Mouse (Mus musculus) liver, embryonic 12.5 days (tissue): ENCODE results near the gene Txlnb. TPM values are rescaled to one million over a fixed set of nuclear protein-coding genes. Genes with fewer than 3 reads are reported as not detected.
A peak's percentile ranks its signal among the peaks of the same experiment; 100 is the strongest.
"Not testable (repeated sequence)": the region's sequence is repeated elsewhere in the genome, so short reads cannot be mapped to it uniquely, and the experiment has no call there.

Experiments
- ATAC-seq: fragments of 200-750 bp; cut with Nextera tagmentation; 2 replicates; pipeline ENCODE4 v1.8.0; 2017; ENCODE audit warnings: moderate number of reproducible peaks, mild to moderate bottlenecking, moderate library complexity
- H3K27ac ChIP-seq: fragments of 300-500 bp; sonication (generic); 2 replicates; pipeline ENCODE4 v1.5.1; 2016; ENCODE audit warnings: mild to moderate bottlenecking
- H3K27me3 ChIP-seq: fragments of 300-500 bp; sonication (generic); replicated peaks from 2 replicates; pipeline ENCODE4 v1.6.1; 2016; ENCODE audit warnings: mild to moderate bottlenecking, moderate library complexity
- H3K36me3 ChIP-seq: fragments of 300-500 bp; sonication (generic); 2 replicates; pipeline ENCODE4 v1.6.1; 2016; ENCODE audit warnings: mild to moderate bottlenecking, moderate library complexity
- H3K4me1 ChIP-seq: fragments of 300-500 bp; sonication (generic); 2 replicates; pipeline ENCODE4 v1.6.1; 2016
- H3K4me2 ChIP-seq: fragments of 300-500 bp; sonication (generic); 2 replicates; pipeline ENCODE4 v1.6.1; 2016; ENCODE audit warnings: mild to moderate bottlenecking, moderate library complexity
- H3K4me3 ChIP-seq: fragments of 300-500 bp; sonication (generic); 2 replicates; pipeline ENCODE4 v1.5.1; 2016; ENCODE audit warnings: mild to moderate bottlenecking, moderate library complexity
- H3K9ac ChIP-seq: fragments of 300-500 bp; sonication (generic); 2 replicates; pipeline ENCODE4 v1.6.1; 2016; ENCODE audit warnings: mild to moderate bottlenecking, moderate library complexity
- H3K9me3 ChIP-seq: fragments of 300-500 bp; sonication (generic); replicated peaks from 2 replicates; pipeline ENCODE4 v1.6.1; 2016; ENCODE audit warnings: mild to moderate bottlenecking, moderate library complexity
- WGBS: fragments of 180-500 bp; shearing (Covaris S2); methylation state at CpG from one replicate; pipeline ENCODE4 v1.1.7; 2016; ENCODE audit not compliant: insufficient replicate concordance; 5-methylcytosine and 5-hydroxymethylcytosine counted together
- polyA plus RNA-seq: library from polyadenylated mRNA; unstranded; fragments of >200 nt; fragmentation: Nextera tagmentation; extraction: Ambion mirVana; gene quantifications from 2 replicates; pipeline ENCODE4 v1.2.1, GENCODE M21; 2016

Gene Txlnb
- polyA plus RNA-seq, 1 experiment from 2014 or later: 0.19 TPM

DNA sequence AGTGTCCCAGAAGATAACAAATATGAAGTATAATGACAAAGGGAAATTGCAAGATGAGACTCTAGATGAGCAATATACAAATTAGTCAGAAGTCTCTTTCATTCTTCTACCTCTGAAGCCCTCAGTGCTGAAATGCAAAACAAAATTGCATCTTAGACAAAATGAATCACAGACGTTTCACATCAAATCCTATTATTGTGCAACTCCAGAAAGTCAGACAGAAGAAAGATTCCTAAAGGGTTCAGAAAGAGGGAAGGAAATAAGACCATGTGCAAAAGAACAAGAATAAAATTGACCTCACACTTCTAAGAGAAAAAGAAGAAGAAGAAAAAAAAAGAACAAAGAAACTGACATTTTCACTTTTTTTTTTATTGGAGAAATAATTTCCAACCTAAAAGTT, 8.1 kb upstream of the Txlnb start:
- Histone ChIP-seq H3K4me2 (no peak overlapping the region), H3K9me3 (no peaks in the 10 kb centered on the region), H3K27me3 (no peaks in the 10 kb centered on the region), H3K9ac (no peak overlapping the region), H3K27ac (no peak overlapping the region), H3K4me1 (no peaks in the 10 kb centered on the region), H3K4me3 (no peak overlapping the region), H3K36me3 (no peaks in the 10 kb centered on the region)
- 24% methylated on average over 1 of the region's 1 CpGs for WGBS
- ATAC-seq: no peak

DNA sequence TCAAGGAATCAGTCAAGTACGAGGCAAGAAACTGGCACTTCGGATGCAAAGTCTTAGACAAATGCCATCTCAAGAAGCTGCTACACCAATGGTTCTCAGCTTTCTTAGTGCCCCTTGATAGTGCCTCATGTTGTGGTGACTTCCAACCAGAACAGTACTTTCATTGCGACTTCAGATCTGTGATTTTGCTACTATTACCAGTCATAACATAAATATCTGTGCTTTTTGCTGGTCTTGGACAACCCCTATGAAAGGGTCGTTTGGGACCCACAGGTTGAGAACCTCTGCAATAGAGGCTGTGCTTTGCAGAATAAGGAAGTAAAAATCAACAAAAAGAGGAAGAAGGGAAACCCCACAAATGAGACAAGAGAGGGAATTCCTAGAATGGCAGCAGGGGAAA, 7.7 kb upstream of the Txlnb start:
- no peak overlapping the region for H3K9ac ChIP-seq
- H3K36me3 ChIP-seq: no peaks in the 10 kb centered on the region
- ATAC-seq: no peak
- no peaks in the 10 kb centered on the region for H3K27me3 ChIP-seq
- H3K9me3 ChIP-seq: no peaks in the 10 kb centered on the region
- 59% methylated on average over 4 of the region's 4 CpGs for WGBS
- no peak overlapping the region for H3K4me3 ChIP-seq
- no peak overlapping the region for H3K27ac ChIP-seq
- no peaks in the 10 kb centered on the region for H3K4me1 ChIP-seq
- no peak overlapping the region for H3K4me2 ChIP-seq

DNA sequence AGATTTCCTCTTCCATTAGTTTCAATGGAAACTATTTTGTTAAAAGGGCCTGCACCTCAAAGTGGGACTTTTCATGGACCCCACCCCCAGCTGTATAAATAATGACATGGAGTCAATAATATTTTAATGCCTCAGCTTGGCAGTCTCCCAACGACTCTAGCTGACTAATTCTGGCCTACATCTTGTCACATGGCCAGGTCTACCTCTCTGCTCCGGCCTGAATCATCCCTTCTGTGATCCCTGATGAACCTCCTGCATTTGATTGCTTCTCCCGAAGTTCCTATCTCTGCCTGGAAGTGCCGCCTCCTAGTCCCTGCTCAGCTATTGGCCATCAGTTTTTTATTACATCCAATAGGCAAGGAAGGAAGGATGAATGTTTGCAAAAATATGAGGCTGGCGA, 2.1 kb upstream of the Txlnb start:
- Histone ChIP-seq H3K4me1 (peaks cover 12% of the 10 kb centered on the region; the same call in 1 of the 2 replicates), H3K9ac (no peak overlapping the region), H3K4me3 (no peak overlapping the region), H3K36me3 (no peaks in the 10 kb centered on the region), H3K4me2 (no peak overlapping the region), H3K27me3 (no peaks in the 10 kb centered on the region), H3K9me3 (no peaks in the 10 kb centered on the region), H3K27ac (no peak overlapping the region)
- 63% methylated on average over 5 of the region's 5 CpGs for WGBS
- ATAC-seq: no peak

GRCm38 (mm10) chr10:17794443-17794842, 1.6 kb upstream of the Txlnb start:
- no peaks in the 10 kb centered on the region for H3K36me3 ChIP-seq
- peaks cover 12% of the 10 kb centered on the region; the same call in 1 of the 2 replicates for H3K4me1 ChIP-seq
- H3K27ac ChIP-seq: no peak overlapping the region
- no peaks in the 10 kb centered on the region for H3K9me3 ChIP-seq
- H3K27me3 ChIP-seq: no peaks in the 10 kb centered on the region
- WGBS: 70% methylated on average over 5 of the region's 5 CpGs
- no peak for ATAC-seq
- H3K4me3 ChIP-seq: no peak overlapping the region
- no peak overlapping the region for H3K9ac ChIP-seq
- H3K4me2 ChIP-seq: no peak overlapping the region

DNA sequence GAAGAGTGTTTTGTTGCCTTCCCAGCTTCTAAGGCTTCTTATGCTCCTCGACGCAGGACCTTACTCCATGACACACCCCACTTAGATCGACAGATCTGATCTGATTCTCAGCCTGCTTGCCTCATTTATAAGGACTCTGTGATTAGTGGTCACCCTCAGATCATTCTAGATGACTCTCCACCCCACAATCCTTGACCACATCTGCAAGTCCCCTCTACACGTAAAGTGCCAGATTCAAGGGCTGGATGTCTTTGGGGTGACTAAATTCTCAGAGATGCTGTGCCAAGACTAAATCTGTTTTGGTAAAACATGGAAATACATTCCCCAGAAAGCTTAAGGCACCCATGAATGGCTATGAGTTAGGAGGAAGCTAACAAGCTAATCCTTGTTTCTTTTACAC, 799 bp upstream of the Txlnb start:
- 75% methylated on average over 4 of the region's 4 CpGs for WGBS
- Histone ChIP-seq H3K9ac (no peak overlapping the region), H3K27me3 (no peaks in the 10 kb centered on the region), H3K9me3 (no peaks in the 10 kb centered on the region), H3K4me3 (no peak overlapping the region), H3K4me2 (no peak overlapping the region), H3K4me1 (peaks cover 12% of the 10 kb centered on the region; the same call in 1 of the 2 replicates), H3K36me3 (no peaks in the 10 kb centered on the region), H3K27ac (no peak overlapping the region)
- ATAC-seq: no peak

DNA sequence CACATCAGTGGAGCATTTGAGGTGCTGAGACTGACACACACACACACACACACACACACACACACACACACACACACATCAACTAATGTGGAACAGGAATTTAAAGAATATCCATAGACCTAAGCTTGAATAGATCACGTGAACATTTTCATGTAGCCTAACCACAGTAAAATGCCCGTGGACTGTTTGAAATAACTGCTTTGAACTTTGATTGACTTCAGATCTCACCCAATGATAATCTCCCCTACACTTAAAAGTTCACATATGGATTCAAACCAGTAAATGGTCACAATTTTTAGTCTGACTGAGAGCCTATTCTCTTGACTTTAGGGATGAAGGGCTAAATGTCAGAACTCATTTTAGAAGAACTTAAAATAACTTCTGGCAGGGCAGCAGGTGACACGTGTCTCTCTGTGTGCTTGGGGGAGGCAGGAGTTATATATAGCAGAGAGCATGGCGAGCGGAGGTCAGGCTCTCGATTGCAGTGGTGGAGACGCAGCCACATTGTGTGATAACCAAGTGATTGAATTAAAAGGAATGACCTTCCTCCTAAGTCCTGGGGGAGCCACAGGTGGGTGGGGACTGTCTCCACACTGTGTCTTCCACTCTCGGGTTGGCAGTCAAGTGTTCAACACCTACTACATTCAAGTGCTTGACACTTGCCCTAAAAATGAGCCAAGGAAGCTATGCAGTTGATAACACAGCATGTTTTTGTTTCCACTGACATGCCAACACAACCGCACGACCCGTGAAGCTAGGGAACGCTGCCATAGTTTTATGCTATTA, 1.0 kb downstream of the Txlnb start:
- Histone ChIP-seq H3K27ac (no peak overlapping the region), H3K9ac (no peak overlapping the region), H3K9me3 (no peaks in the 10 kb centered on the region), H3K4me3 (no peak overlapping the region), H3K4me2 (no peak overlapping the region), H3K4me1 (peaks cover 12% of the 10 kb centered on the region; the same call in 1 of the 2 replicates), H3K36me3 (no peaks in the 10 kb centered on the region), H3K27me3 (no peaks in the 10 kb centered on the region)
- ATAC-seq: no peak
- WGBS: 53% methylated on average over 12 of the region's 12 CpGs

- no peak overlapping the region for H3K4me3 ChIP-seq
- H3K27ac ChIP-seq: no peak overlapping the region
- H3K4me2 ChIP-seq: no peak overlapping the region
- H3K9ac ChIP-seq: no peak overlapping the region
- H3K27me3 ChIP-seq: no peaks in the 10 kb centered on the region
- no peaks in the 10 kb centered on the region for H3K9me3 ChIP-seq
- peaks cover 12% of the 10 kb centered on the region; the same call in 1 of the 2 replicates for H3K4me1 ChIP-seq
- WGBS: 71% methylated on average over 3 of the region's 3 CpGs
- no peak for ATAC-seq
- no peaks in the 10 kb centered on the region for H3K36me3 ChIP-seq
Measured at GRCm38 (mm10) chr10:17797681-17798080, 1.7 kb downstream of the Txlnb start.

GRCm38 (mm10) chr10:17801788-17802187, 5.8 kb downstream of the Txlnb start:
- H3K36me3 ChIP-seq: no peaks in the 10 kb centered on the region
- H3K27me3 ChIP-seq: no peaks in the 10 kb centered on the region
- H3K9me3 ChIP-seq: no peaks in the 10 kb centered on the region
- H3K9ac ChIP-seq: no peak overlapping the region
- H3K4me3 ChIP-seq: no peak overlapping the region
- H3K4me1 ChIP-seq: peaks cover 3% of the 10 kb centered on the region; the same call in 1 of the 2 replicates
- H3K27ac ChIP-seq: no peak overlapping the region
- WGBS: 72% methylated on average over 2 of the region's 2 CpGs
- H3K4me2 ChIP-seq: no peak overlapping the region
- ATAC-seq: no peak

DNA sequence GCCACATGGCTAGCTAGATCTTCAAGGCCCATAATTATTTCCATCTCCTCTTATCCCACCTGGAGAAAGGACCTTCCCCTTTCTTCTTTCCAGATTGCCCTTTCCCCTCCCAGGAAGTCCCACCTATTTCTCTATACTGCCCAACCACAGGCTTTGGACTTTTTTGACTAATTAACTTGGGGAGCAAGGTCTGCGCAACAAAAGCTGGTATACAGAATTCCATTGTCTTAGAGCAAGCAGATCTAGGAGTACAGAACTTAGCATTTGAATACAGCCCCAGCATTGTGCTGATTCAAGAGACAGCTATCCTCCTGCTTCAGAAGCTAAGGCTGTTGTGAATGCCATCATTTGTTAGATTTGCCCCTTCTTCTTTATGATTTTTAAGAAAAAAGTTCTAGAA, 12.5 kb downstream of the Txlnb start:
- no peaks in the 10 kb centered on the region for H3K36me3 ChIP-seq
- no peaks in the 10 kb centered on the region for H3K9me3 ChIP-seq
- WGBS: 83% methylated on average over 1 of the region's 1 CpGs
- H3K4me2 ChIP-seq: no peak overlapping the region
- ATAC-seq: no peak
- no peak overlapping the region for H3K4me3 ChIP-seq
- no peak overlapping the region for H3K9ac ChIP-seq
- no peak overlapping the region for H3K27ac ChIP-seq
- no peaks in the 10 kb centered on the region for H3K4me1 ChIP-seq
- no peaks in the 10 kb centered on the region for H3K27me3 ChIP-seq

DNA sequence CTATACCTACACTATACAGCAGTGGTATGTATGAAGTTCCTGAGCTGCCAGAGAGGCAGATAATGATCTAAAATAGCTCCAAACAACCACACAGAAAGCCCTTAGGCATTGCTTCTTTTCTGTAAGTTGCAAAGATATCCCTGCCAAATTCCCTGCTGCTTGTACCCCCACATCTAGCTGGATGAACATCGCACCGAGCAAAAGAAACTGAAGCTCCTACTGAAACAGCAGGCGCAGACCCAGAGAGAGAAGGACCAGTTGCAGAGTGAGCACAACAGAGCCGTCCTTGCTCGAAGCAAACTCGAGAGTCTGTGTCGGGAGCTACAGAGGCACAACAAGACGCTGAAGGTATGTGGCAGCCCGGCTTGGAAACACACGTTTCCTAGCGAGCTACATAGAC, 19.0 kb downstream of the Txlnb start:
- 63% methylated on average over 11 of the region's 11 CpGs for WGBS
- Histone ChIP-seq H3K4me2 (no peak overlapping the region), H3K27me3 (no peaks in the 10 kb centered on the region), H3K4me1 (no peaks in the 10 kb centered on the region), H3K9me3 (no peaks in the 10 kb centered on the region), H3K4me3 (no peak overlapping the region), H3K27ac (no peak overlapping the region), H3K9ac (no peak overlapping the region), H3K36me3 (no peaks in the 10 kb centered on the region)
- no peak for ATAC-seq

GRCm38 (mm10) chr10:17820422-17820821, 24.4 kb downstream of the Txlnb start:
- not testable (repeated sequence) for H3K4me1 ChIP-seq, H3K9ac ChIP-seq, H3K9me3 ChIP-seq, H3K27ac ChIP-seq, H3K27me3 ChIP-seq, ATAC-seq, H3K4me2 ChIP-seq, H3K36me3 ChIP-seq, H3K4me3 ChIP-seq
- 83% methylated on average over 7 of the region's 7 CpGs for WGBS

GRCm38 (mm10) chr10:17827391-17827790, 31.4 kb downstream of the Txlnb start:
- no peak overlapping the region for H3K4me3 ChIP-seq
- H3K27ac ChIP-seq: no peak overlapping the region
- H3K27me3 ChIP-seq: no peaks in the 10 kb centered on the region
- H3K9ac ChIP-seq: no peak overlapping the region
- peak overlapping the region; percentile 38 for H3K4me2 ChIP-seq
- no peaks in the 10 kb centered on the region for H3K4me1 ChIP-seq
- WGBS: 9% methylated on average over 12 of the region's 12 CpGs
- no peak for ATAC-seq
- no peaks in the 10 kb centered on the region for H3K36me3 ChIP-seq
- no peaks in the 10 kb centered on the region for H3K9me3 ChIP-seq

DNA sequence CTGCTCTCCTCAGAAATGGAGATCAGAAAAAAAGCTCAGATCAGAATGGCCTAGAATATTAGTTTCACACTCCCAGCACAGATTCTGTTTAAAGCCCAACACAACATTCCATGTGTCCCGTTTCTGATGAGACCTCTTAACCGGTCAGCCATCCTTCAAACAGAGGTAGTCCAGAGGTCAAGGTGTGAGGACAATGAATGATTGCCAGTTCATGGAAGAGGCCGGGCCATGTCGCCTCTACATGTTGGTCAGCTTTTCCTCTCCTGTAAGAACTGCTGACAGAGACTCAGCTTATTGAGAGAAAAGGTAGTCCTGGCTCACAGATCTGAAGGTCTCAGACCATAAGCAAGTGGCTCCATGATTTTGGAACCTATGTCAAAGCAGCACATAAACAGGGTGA, 33.2 kb downstream of the Txlnb start:
- no peaks in the 10 kb centered on the region for H3K27me3 ChIP-seq
- H3K36me3 ChIP-seq: no peaks in the 10 kb centered on the region
- H3K27ac ChIP-seq: no peak overlapping the region
- H3K9me3 ChIP-seq: no peaks in the 10 kb centered on the region
- ATAC-seq: no peak
- H3K4me3 ChIP-seq: no peak overlapping the region
- 68% methylated on average over 4 of the region's 4 CpGs for WGBS
- no peak overlapping the region for H3K9ac ChIP-seq
- H3K4me1 ChIP-seq: no peaks in the 10 kb centered on the region
- H3K4me2 ChIP-seq: no peak overlapping the region
